Mouse (Mus musculus) monocyte, adult 59 days (primary cell): ENCODE data around the gene Olfr401. TPM values are rescaled to one million over a fixed set of nuclear protein-coding genes. Genes with fewer than 3 reads are reported as not detected.

Experiments used
- total RNA-seq, 2 experiments: library from RNA; stranded (reverse); gene quantifications; one replicate each; pipeline ENCODE4 v1.2.4; 2023

Gene Olfr401
- total RNA-seq: not detected

GRCm38 (mm10) chr11:74113412-74113811, at the start of gene Olfr401:
Gene Olfr401 (plus strand): TSS chr11:74113712.

GRCm38 (mm10) chr11:74069655-74070054, 43.9 kb upstream of the Olfr401 start, which contains the start of gene Zfp616:
Gene Zfp616 (plus strand): TSS chr11:74069955.

GRCm38 (mm10) chr11:74153229-74153628, 39.7 kb downstream of the Olfr401 start, which contains the start of gene Olfr402:
Gene Olfr402 (plus strand): TSS chr11:74153529.

Other genes starting within 250 kb of the Olfr401 start
- gene Olfr394, start 222.9 kb upstream of the Olfr401 start, total RNA-seq: not detected
- not detected for gene Olfr395, start 204.4 kb upstream of the Olfr401 start, total RNA-seq
- gene Olfr23, start 177.0 kb upstream of the Olfr401 start, total RNA-seq: not detected
- gene Olfr397, start 152.9 kb upstream of the Olfr401 start, total RNA-seq: not detected
- gene Olfr398, start 123.3 kb upstream of the Olfr401 start, total RNA-seq: not detected
- gene Olfr139, start 57.2 kb upstream of the Olfr401 start, total RNA-seq: not detected
- gene Olfr399, start 57.1 kb upstream of the Olfr401 start, total RNA-seq: not detected
- gene Zfp616, start 43.8 kb upstream of the Olfr401 start, total RNA-seq: not detected
- not detected for gene Olfr402, start 39.8 kb downstream of the Olfr401 start, total RNA-seq
- not detected for gene Olfr403, start 72.5 kb downstream of the Olfr401 start, total RNA-seq
- not detected for gene Olfr43, start 97.7 kb downstream of the Olfr401 start, total RNA-seq
- gene Olfr406, start 146.1 kb downstream of the Olfr401 start, total RNA-seq: not detected
- not detected for gene Olfr59, start 170.0 kb downstream of the Olfr401 start, total RNA-seq
- not detected for gene Olfr410, start 224.3 kb downstream of the Olfr401 start, total RNA-seq
- under 1 TPM in 1 of 2 experiments, not detected in 1; 0.47 TPM for gene Olfr411, start 238.9 kb downstream of the Olfr401 start, total RNA-seq
- not detected for gene Olfr412, start 248.4 kb downstream of the Olfr401 start, total RNA-seq